Mouse (Mus musculus): Measurements from ENCODE around the gene Smyd4.
"Not testable (repeated sequence)": the region's sequence is repeated elsewhere in the genome, so short reads cannot be mapped to it uniquely, and the experiment has no call there.

The Smyd4 gene

GRCm38 (mm10) chr11:75347188-75347585 is 1.0 kb upstream of the Smyd4 start:
- no peak for DNase-seq

DNA sequence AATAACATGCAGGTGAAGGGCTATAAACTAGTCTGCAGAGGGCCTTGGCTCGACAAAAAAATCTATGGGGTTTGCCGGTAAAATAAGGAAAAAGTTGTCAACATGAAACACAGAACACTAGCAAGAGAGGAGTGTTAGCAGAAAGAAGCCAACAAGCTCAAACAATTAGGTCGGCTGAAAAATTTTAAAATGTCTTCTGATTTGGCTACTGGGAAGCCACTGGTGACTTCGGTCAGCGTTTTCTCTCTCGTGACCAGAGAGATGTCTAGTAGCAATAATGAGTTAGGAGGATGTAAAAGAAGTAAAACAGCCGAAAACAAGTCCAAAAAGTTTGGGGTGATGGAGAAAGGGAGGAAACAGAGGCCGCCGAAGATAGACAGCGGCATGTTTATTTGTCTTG is 637 bp upstream of the Smyd4 start:
- no peak for DNase-seq

- DNase-seq = no peak
Observed at GRCm38 (mm10) chr11:75348890-75349261, 643 bp downstream of the Smyd4 start.

GRCm38 (mm10) chr11:75351225-75351624 is 3.0 kb downstream of the Smyd4 start:
- no peak for DNase-seq

GRCm38 (mm10) chr11:75355475-75355874 is 7.2 kb downstream of the Smyd4 start:
- no peak for DNase-seq

- no peak for DNase-seq
Observed at GRCm38 (mm10) chr11:75377125-75377524, 28.9 kb downstream of the Smyd4 start.

DNA sequence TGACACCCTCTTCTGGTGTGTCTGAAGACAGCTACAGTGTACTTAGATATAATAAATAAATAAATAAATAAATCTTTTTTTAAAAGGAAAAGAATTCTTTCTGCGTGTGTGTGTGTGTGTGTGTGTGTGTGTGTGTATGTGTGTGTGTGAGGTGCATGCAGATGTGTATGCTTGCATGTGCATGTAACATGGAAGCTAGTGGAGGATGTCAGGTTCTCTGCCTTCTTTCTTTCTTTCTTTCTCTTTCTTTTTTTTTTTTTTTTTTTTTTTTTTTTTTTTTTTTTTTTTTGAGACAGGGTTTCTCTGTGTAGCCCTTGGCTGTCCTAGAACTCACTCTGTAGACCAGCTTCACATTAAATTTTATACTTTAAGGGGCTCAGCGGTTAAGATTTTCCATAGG is 30.6 kb downstream of the Smyd4 start:
- DNase-seq = not testable (repeated sequence)

GRCm38 (mm10) chr11:75383529-75383928 is 35.3 kb downstream of the Smyd4 start:
- DNase-seq = not testable (repeated sequence)

DNA sequence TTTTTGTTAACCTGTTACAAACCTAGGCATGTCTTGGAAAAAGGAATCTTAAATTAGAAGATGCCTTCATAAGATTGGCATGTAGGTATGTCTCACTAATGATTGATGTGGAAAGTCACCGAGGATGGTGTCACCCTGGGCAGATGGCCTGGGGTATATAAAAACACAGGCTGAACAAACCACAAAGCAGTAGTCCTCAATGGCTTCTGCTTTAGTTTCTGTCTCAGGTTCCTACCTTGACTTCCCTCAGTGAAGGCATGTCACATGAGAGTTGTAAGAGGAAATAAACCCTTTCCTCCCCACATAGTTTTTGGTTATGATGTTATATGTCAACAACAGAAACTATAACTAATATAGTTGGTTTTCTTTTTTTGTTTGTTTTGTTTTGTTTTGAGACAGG is 47.4 kb downstream of the Smyd4 start:
- DNase-seq = no peak

DNA sequence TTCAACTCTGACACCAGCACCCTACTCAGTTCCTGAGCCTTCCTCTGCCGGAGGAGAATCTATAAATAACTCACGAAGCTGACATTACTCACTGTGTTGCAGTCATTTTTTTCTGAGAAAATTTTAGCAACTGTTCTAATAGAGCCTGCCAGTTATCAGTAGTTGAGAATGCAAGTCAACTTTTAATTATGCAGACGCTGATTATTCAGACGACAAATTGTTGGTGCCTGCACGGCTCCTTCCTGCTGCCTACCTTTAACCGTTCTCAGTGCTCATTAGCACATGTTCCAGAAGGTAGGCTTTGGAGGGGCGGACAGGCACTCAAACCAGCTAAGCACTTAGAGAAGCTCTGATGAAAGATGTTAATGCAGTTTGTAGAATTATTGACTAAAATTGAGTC is 49.2 kb downstream of the Smyd4 start:
- DNase-seq = no peak

DNA sequence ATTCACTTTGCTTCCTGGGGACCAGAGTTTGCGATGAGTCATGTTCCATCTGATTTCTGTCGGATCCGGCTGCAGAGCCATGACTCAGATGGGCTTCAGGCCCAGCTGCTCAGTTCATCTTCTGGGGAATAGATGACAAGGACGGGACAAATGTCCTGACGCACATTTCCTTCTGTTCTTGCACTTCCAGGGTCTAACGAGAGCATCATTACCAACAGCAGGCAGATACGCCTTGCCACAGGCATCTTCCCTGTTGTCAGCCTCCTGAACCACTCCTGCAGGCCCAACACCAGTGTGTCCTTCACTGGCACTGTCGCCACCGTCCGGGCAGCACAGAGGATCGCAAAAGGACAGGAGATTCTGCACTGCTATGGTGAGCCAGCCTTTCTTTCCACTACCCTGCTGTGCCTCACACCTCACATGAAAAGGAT is 51.2 kb downstream of the Smyd4 start:
- no peak for DNase-seq

DNA sequence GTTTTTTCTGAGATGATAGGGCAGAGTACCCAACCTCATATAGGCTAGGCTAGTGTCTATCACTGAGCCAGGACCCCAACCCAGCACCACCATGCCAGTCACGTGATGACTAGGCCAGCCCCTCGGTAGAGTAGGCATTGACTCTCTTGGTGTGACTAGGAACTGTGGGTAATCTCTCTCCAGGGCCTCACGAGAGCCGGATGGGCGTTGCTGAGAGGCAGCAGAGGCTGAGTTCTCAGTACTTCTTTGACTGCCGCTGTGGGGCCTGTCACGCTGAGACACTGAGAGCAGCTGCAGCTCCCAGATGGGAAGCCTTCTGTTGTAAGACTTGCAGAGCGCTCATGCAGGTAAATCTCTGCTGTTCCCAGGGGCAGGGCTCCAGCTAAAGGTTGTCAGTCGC is 51.9 kb downstream of the Smyd4 start:
- peak; percentile 18 for DNase-seq

DNA sequence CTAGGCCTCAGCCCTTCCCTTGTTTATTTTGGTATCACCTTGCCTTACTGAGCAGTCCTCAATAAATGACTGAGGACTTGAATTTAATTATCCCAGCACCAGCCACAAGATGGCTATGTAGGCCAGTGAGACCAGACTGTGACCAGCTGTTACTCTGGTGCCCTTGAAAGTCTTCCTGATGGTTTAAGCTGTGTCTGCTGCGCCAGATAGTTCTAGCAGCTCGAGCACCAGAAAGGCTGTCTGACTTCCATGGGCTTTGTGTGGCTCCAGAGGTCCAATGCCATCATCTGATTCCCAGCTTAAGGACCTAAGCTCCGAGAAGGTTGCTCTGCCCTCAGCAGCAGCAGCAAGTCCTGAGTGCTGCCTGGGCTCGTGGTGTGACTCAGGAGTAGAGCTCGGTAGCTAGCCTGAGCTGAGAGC is 54.0 kb downstream of the Smyd4 start:
- DNase-seq = peak; percentile 86

DNA sequence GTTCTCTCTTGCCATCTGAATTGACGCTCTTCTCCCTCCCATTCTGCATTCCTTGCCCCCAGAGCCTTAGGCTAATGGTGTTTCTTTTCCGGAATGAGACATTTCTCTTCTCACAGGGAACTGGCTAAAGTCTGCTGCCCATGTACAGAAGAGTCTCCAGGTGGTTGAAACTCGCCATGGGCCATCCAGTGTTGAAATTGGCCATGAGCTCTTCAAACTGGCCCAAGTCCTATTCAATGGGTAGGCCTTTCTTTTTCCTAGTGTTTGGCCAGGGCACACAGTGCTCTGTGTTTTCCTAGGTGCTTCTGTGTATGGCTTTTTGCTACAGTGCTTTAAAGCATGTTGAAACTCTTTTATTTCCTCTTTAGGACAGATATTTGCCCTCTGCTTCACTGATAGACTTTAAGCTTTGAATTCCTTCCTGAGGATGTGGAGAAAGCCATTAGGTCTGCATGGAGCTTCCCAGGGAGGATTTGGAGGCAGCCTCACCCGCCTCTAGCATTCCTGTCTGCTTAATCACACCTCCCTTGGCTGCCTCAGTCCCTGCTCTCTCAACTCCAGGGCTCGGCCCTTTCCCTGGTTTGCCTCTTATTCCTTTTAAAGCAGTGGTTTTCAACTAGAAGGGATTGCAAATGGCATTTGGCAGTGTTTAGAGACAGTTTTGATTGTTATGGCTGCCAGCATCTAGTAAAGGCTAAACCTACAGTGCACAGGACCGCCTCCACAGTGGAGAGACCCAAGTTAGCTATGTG is 55.2 kb downstream of the Smyd4 start:
- no peak for DNase-seq

DNA sequence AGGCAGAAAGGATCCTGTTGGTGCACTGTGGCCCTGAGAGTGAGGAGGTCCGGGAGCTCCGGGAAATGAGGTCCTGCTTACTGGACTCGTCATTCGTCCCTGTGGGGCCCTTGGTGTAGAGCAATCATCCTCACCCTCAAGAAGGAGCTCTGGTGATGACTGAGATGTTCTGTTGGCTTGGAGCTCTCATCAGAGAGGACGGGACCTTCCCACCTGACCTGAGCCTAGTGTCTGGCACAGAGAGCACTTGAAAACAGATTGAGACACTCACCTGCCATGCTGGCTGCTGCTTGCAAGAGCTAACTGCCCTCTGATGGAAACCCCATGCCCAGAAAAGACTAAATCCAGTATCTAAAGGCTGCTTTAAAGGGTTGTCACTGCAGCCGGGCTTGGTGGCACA is 56.6 kb downstream of the Smyd4 start:
- no peak for DNase-seq

GRCm38 (mm10) chr11:75406104-75406503 is 57.9 kb downstream of the Smyd4 start:
- no peak for DNase-seq

DNA sequence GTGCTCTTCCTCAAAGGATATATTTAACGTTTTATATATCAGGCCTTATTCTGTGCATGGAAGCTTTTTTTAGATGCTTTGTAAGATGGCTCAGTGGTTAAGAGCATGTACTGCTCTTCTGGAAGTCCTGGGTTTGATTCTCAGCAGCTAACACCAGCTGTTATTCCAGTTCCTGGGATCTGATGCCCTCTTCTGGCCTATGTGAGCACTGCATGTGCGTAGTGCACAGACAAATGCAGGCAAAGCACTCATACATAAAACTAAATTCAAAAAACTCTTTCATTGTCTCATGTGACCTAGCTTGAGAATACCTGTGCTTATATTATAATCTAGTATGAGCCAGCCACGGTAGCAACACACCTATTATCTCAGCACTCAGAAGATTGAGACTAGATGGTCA is 58.6 kb downstream of the Smyd4 start:
- DNase-seq = peak; percentile 42

DNA sequence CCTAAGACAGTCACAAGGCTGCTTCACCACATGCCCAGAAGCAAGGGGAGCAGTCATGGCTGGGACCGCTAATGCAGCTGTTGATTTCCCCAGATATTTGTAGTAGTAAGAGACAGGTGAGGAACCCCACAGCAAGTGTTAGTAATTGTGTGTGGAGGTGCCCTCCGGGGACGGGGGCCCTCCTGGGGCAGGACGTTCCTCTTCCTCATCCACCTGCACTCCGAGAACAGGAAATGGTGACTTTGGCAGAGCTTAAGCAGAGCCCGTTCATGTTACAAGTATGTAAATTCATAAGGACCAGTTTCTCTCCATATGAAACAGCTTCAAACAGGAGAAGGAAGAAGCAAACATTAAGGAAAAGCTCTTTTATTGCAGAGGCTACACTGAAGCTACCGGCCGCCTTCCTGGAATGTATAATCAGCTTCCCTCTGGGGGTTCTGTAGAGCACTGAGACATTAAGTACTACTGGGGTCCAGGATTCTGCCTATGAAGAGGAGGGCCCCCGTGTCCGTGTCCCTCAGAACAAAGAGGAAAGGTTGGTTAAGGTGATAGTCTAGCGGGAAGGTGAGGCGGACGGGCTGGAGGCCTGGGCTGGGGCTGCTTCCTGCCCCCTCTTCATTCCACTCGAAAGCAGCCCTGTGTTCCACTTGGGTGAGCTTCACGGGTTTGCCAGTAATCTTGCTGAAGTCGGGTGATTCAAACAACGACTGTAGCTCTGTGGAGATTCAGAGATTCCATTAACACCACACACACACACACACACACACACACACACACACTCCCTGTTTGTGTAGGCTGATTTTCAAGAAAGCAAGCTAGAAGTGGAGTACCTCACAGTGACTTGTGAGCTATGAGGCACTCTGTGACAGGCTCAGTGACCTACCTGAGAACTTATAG is 61.7 kb downstream of the Smyd4 start:
- no peak for DNase-seq

GRCm38 (mm10) chr11:75410591-75410990 is 62.4 kb downstream of the Smyd4 start:
- no peak for DNase-seq

DNA sequence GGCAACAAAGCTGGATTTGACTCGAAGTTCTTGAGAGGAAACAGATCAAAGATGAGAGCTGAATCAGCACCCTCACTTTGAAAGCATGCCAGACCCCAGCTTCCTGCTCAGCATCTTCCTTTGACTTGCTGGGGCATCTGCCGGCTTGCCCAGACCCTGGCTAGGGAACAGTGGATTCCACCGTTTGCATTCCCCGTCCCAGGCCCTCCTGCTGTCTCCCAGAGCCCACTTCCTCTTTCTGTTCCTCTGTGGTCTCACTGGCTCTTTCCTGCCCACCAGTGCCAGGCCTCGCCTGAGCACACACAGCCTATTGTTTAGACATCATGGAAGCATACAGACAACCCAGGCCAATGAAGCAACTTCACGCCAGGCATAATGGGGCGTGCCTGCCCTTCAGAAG is 66.9 kb downstream of the Smyd4 start:
- peak; percentile 63 for DNase-seq

- no peak for DNase-seq
Observed at GRCm38 (mm10) chr11:75415994-75416393, 67.8 kb downstream of the Smyd4 start.

DNA sequence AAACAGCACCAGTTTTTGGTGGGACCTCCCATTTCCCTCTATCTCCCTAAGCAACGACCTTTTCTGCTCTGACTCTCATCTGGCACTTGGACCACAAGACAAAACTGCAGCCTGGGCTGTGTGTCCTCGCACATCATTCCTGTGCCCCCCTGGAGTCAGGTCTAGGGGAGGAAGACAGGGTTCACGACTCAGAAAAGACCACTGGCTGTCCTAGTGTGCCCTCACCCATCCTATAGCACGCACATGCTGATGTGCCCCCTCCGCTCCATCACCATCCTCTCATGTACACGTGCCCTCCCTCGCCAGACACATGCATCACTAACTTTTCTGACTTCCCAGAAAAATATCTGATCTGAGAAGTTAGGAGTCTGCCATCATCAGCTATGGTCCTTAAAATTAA is 71.8 kb downstream of the Smyd4 start:
- no peak for DNase-seq

DNA sequence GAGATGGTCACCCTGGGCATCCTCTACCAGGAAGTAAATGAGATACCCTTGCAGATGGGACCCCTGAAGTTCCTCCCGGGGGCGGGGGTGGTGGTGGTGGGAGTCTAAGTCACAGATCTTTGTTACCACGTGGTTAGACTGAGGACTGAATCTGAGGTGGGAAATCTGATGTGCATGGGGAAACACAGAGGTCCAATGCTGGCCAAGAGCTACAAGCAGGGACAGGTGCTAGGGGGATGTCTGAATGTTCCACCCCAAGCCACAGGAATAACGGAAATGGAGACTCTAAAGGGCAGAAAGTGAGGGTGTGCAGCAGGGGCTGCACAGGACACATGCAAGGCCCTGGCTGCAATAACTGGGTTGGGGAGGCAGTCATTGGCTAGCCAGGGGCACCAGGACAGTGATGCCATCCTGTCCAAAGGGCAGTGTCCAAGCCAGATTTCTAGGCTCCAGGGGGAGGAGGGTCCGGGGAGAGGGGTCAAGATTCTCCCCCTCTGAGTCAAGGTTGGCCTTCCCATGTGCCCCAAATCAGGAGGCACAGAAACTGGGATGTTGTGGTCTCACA is 72.7 kb downstream of the Smyd4 start:
- DNase-seq = no peak

Data from retina, postnatal 1 day (tissue).